Mouse (Mus musculus): ENCODE measurements around the gene 5730596B20Rik. TPM values are rescaled to one million over a fixed set of nuclear protein-coding genes. Genes with fewer than 3 reads are reported as not detected.

5730596B20Rik gene
- polyA plus RNA-seq, 1 experiment from 2014 or later = 2.8 TPM

DNA sequence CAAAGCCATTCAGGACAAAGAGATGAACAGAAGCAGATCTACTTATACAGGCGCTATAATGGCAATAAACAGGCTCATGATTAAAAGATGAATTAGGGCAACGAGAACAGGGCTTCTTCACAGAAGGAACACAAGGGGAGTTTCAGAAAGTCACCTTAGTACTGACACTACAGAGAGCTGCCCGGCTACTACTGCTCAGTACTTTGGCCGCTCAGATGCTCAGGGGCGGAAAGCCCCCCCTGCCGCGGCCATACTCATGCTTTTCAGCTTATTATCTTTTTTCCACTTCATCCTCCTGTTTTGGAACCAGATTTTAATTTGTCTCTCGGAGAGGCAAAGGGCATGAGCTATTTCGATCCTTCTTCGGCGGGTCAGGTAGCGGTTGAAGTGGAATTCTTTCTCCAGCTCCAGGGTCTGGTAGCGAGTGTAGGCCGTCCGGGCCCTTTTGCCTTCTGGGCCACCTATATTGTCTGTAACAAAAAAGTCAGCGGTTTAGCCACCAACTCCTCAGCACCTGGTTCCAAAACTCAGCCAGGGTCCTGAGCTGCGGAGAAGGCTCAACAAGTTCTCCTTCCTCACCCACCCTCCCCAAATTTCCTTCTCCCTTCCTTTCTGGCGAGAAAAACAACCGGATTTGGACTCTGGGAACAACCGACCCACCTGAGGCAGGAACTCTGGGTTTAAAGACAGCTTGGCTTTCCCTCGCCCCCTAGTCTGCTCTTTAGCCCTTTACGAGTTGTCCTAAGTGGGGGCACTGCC lies 25.2 kb downstream of the 5730596B20Rik start:
- 27% methylated on average over 22 of the region's 22 CpGs for WGBS
- DNase-seq (ENCODE audit: low spot score) (peak; percentile 79), ATAC-seq (replicated peaks; ENCODE audit: low FRiP score, low TSS enrichment, low read depth) (no peak)
- Histone ChIP-seq H3K27ac (ENCODE audit: low read depth) (peak overlapping the region; percentile 81), H3K4me2 (ENCODE audit: low read length) (peak overlapping the region; percentile 78), H3K27me3 (replicated peaks; ENCODE audit: control insufficient read depth, insufficient read depth, low read length) (peaks cover 20% of the 10 kb centered on the region), H3K4me3 (ENCODE audit: low read depth, low read length) (peak overlapping the region; percentile 67), H3K36me3 (ENCODE audit: control insufficient read depth, insufficient read depth, low read length) (peaks cover 11% of the 10 kb centered on the region; the same call in 1 of the 2 replicates), H3K9ac (ENCODE audit: low read length) (peak overlapping the region; percentile 97), H3K4me1 (replicated peaks; ENCODE audit: control insufficient read depth, insufficient read depth, low read length) (peaks cover 49% of the 10 kb centered on the region), H3K9me3 (ENCODE audit: control insufficient read depth, low read length) (no peaks in the 10 kb centered on the region)

DNA sequence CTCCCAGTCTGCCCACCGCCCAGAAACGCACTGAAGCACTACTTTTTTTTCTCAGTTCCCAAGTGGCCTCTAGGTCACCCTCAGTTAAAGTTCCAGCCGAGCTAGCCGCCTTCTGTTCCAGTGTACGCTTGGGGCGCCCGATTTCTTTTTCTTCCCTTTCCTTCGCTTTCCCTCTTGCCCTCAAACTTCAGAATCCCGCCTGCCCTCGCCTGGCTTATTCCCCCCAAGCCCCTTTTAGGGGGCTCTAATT lies 25.7 kb downstream of the 5730596B20Rik start:
- ATAC-seq (replicated peaks; ENCODE audit: low FRiP score, low TSS enrichment, low read depth) = no peak
- Histone ChIP-seq H3K4me3 (ENCODE audit: low read depth, low read length) (peak overlapping the region; percentile 67), H3K9ac (ENCODE audit: low read length) (peak overlapping the region; percentile 97), H3K9me3 (ENCODE audit: control insufficient read depth, low read length) (no peaks in the 10 kb centered on the region), H3K27ac (ENCODE audit: low read depth) (peak overlapping the region; percentile 81), H3K36me3 (ENCODE audit: control insufficient read depth, insufficient read depth, low read length) (peaks cover 11% of the 10 kb centered on the region; the same call in 1 of the 2 replicates), H3K4me1 (replicated peaks; ENCODE audit: control insufficient read depth, insufficient read depth, low read length) (peaks cover 49% of the 10 kb centered on the region), H3K27me3 (replicated peaks; ENCODE audit: control insufficient read depth, insufficient read depth, low read length) (peaks cover 21% of the 10 kb centered on the region), H3K4me2 (ENCODE audit: low read length) (peak overlapping the region; percentile 78)
- DNase-seq (ENCODE audit: low spot score) = peak; percentile 72
- WGBS = 18% methylated on average over 10 of the region's 10 CpGs

DNA sequence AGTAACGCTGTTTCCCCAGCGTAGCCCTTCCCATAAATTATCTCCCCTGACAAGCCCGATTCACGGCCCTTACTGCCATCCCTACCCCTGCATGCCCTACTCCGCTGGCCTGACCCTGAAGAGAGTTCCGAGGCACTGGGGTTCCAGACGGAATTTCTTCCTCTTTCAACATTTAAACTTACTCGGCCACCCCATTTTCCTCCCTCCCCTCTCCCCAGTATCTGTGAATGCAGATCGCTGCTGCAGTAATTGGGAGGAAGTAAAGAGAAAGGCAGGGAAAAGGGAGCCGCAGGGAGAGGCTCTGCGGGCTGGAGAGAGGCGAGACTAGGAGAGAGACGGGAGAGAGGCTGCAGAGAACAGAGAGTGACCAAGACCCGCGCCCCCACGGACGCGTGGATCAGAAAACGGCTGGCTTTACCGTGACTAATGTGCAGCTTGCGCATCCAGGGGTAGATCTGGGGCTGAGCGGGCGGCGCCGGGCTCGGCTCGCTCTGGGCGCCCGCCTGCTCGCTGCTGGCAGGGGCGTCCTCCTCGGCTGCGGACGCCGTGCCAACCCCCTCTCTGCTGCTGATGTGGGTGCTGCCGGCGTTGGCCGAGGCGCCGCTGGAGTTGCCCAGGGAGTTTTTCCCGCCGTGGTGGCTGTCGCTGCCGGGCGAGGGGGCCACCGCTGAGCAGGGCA lies 26.2 kb downstream of the 5730596B20Rik start:
- Histone ChIP-seq H3K27me3 (replicated peaks; ENCODE audit: control insufficient read depth, insufficient read depth, low read length) (peaks cover 24% of the 10 kb centered on the region), H3K4me3 (ENCODE audit: low read depth, low read length) (peak overlapping the region; percentile 67), H3K4me1 (replicated peaks; ENCODE audit: control insufficient read depth, insufficient read depth, low read length) (peaks cover 48% of the 10 kb centered on the region), H3K4me2 (ENCODE audit: low read length) (peak overlapping the region; percentile 78), H3K9ac (ENCODE audit: low read length) (peak overlapping the region; percentile 97), H3K27ac (ENCODE audit: low read depth) (peak overlapping the region; percentile 81), H3K36me3 (ENCODE audit: control insufficient read depth, insufficient read depth, low read length) (peaks cover 11% of the 10 kb centered on the region; the same call in 1 of the 2 replicates), H3K9me3 (ENCODE audit: control insufficient read depth, low read length) (no peaks in the 10 kb centered on the region)
- ATAC-seq (replicated peaks; ENCODE audit: low FRiP score, low TSS enrichment, low read depth) (0 out of 2 replicates have a peak, but pooled peaks have one; percentile 7), DNase-seq (ENCODE audit: low spot score) (peak; percentile 83)
- 2% methylated on average over 46 of the region's 46 CpGs for WGBS

DNA sequence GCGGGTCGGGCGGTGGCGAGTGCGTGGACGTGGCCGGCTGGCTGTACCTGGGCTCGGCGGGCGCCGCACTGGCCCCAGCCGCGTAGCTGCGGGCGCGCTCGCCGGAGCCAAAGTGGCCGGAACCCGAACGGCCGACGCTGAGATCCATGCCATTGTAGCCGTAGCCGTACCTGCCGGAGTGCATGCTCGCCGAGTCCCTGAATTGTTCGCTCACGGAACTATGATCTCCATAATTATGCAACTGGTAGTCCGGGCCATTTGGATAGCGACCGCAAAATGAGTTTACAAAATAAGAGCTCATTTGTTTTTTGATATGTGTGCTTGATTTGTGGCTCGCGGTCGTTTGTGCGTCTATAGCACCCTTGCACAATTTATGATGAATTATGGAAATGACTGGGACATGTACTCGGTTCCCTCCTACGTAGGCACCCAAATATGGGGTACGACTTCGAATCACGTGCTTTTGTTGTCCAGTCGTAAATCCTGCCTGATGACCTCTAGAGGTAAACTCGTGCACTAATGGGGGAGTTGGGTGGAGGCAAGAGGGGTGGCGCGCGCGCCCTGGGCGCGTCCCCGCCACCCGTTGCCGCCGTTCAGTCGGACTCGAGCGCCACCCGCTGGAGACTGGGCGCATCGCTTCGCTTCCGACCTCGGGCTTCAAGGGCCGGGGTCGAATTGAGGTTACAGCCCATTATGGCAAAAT lies 26.9 kb downstream of the 5730596B20Rik start, which contains the start of gene Hoxa5:
Gene Hoxa5, minus strand, starts transcription at position 538 of the 703 bp plus-strand sequence.
- Histone ChIP-seq H3K4me1 (replicated peaks; ENCODE audit: control insufficient read depth, insufficient read depth, low read length) (peaks cover 49% of the 10 kb centered on the region), H3K36me3 (ENCODE audit: control insufficient read depth, insufficient read depth, low read length) (peaks cover 11% of the 10 kb centered on the region; the same call in 1 of the 2 replicates), H3K9me3 (ENCODE audit: control insufficient read depth, low read length) (no peaks in the 10 kb centered on the region), H3K27ac (ENCODE audit: low read depth) (peak within 1 kb of the TSS; percentile 81), H3K27me3 (replicated peaks; ENCODE audit: control insufficient read depth, insufficient read depth, low read length) (peaks cover 27% of the 10 kb centered on the region), H3K9ac (ENCODE audit: low read length) (peak within 1 kb of the TSS; percentile 97), H3K4me3 (ENCODE audit: low read depth, low read length) (peak within 1 kb of the TSS; percentile 67), H3K4me2 (ENCODE audit: low read length) (peak within 1 kb of the TSS; percentile 78)
- whole genome bisulfite sequencing = 1% methylated on average over 65 of the region's 65 CpGs
- ATAC-seq (replicated peaks; ENCODE audit: low FRiP score, low TSS enrichment, low read depth) = peak; percentile 73; the same call in 1 of the 2 replicates
- peak; percentile 97 for DNase-seq (ENCODE audit: low spot score)

DNA sequence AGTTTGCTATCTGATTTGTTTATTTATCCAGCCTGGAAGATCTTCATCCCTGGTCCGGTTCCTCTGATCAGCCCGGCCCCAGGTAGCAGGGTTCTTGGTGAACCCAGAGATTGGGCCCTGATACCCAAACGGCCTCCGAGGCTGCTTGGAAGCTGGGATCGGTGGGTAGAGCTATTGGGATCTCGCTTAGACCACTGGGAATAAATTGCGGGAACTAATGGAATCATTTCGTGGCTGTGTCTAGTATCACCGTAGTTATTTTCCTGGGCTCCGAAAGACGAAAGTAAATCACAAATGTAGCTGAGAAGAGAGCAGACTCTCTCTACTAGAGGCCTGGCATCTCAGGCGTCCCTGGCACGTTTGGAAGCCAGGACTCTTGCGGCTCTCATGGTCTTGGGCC lies 27.9 kb downstream of the 5730596B20Rik start:
- peak overlapping the region; percentile 49 for H3K9ac ChIP-seq (ENCODE audit: low read length)
- peak overlapping the region; percentile 67 for H3K4me3 ChIP-seq (ENCODE audit: low read depth, low read length)
- peaks cover 11% of the 10 kb centered on the region; the same call in 1 of the 2 replicates for H3K36me3 ChIP-seq (ENCODE audit: control insufficient read depth, insufficient read depth, low read length)
- ATAC-seq (replicated peaks; ENCODE audit: low FRiP score, low TSS enrichment, low read depth) (no peak), DNase-seq (ENCODE audit: low spot score) (no peak)
- H3K4me2 ChIP-seq (ENCODE audit: low read length) = peak overlapping the region; percentile 78
- H3K9me3 ChIP-seq (ENCODE audit: control insufficient read depth, low read length) = no peaks in the 10 kb centered on the region
- H3K27ac ChIP-seq (ENCODE audit: low read depth) = peak overlapping the region; percentile 66
- H3K4me1 ChIP-seq (replicated peaks; ENCODE audit: control insufficient read depth, insufficient read depth, low read length) = peaks cover 46% of the 10 kb centered on the region
- H3K27me3 ChIP-seq (replicated peaks; ENCODE audit: control insufficient read depth, insufficient read depth, low read length) = peaks cover 33% of the 10 kb centered on the region
- 20% methylated on average over 14 of the region's 14 CpGs for WGBS

DNA sequence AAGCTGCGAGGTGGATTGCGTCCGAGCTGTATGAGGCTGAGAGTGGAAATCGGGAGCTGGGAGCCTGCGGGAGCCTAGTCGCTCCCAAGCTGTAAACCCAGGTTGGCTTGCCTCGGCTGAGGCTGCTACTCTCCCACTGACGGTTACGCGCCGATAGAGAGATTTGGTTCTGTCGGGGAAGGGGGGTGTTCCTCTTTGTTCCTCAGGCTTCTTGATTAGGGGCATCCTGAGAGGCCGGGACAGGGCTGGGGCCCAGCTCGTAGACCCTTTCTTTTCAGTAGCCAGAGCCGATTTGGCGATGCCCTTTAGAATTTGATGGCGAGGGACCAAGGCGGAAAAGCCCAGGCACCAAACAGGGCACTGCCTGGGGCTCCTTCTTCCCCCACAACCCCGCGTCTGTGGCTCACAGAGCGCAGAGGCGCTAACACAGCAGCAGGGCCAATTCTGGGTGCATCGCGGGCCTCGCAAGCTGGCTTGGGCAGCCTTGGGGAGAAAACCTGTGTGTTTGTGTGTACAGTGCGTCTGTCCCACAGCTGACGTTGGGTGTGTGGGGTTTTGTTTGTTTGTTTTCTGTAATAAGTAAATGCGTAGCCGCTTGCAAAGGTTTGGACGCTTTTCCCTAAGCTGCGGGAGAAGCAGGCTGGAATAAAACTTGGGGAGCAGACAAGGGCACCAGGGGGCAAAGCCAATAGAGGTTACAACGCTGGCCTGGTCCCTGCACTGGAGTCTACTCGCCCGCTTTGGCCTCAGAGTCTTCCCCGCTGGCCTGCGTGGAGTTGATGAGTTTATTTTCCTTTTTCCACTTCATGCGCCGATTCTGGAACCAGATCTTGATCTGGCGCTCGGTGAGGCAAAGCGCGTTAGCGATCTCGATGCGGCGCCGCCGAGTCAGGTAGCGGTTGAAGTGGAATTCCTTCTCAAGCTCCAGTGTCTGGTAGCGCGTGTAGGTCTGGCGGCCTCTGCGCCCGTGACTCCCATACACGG lies 28.6 kb downstream of the 5730596B20Rik start:
- peaks cover 40% of the 10 kb centered on the region for H3K4me1 ChIP-seq (replicated peaks; ENCODE audit: control insufficient read depth, insufficient read depth, low read length)
- WGBS = 20% methylated on average over 55 of the region's 55 CpGs
- peak overlapping the region; percentile 67 for H3K4me3 ChIP-seq (ENCODE audit: low read depth, low read length)
- peaks cover 39% of the 10 kb centered on the region for H3K27me3 ChIP-seq (replicated peaks; ENCODE audit: control insufficient read depth, insufficient read depth, low read length)
- no peaks in the 10 kb centered on the region for H3K9me3 ChIP-seq (ENCODE audit: control insufficient read depth, low read length)
- peak overlapping the region; percentile 49 for H3K9ac ChIP-seq (ENCODE audit: low read length)
- ATAC-seq (replicated peaks; ENCODE audit: low FRiP score, low TSS enrichment, low read depth) = no peak
- H3K4me2 ChIP-seq (ENCODE audit: low read length) = peak overlapping the region; percentile 78
- H3K36me3 ChIP-seq (ENCODE audit: control insufficient read depth, insufficient read depth, low read length) = peaks cover 11% of the 10 kb centered on the region; the same call in 1 of the 2 replicates
- peak overlapping the region; percentile 66 for H3K27ac ChIP-seq (ENCODE audit: low read depth)
- peak; percentile 81 for DNase-seq (ENCODE audit: low spot score)

DNA sequence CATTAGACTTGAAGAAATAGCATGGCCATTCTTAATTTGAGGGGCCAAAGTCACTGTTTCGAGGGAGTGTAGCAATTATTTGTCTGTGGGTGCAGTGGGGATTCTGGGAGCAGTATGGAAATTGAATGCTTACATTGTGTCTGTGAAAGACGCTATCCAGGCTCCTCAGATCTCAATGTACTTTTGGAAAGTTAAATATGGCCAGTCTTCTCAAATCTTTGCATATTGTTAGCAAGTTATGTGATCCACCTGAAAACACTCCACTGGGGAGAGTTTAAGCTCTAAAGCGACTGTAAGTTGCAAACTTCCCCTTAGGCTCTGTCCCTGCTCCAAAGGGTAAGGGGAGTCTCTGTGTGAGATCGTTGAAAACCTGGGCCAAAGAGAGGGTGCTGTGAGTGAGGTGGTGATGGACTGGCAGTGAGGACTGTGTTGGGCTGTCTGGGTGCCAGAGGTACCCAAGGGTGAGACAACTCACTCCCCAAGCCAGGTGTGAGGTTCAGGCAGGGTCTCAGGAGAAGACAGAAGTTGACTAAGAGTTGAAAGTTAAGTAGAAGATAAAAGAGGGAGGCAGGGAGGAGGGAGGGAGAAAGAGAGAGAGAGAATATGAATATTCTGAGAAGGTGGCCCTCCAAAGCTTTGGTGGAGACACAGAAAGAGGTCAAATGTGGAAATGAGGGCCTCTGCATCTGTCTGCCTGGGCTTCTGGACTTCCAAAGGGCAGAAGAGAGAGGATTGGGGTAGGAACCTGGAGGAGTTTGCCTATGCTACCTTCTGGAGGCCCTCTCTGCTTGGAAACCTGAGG lies 29.8 kb downstream of the 5730596B20Rik start:
- H3K27me3 ChIP-seq (replicated peaks; ENCODE audit: control insufficient read depth, insufficient read depth, low read length) = peaks cover 49% of the 10 kb centered on the region
- peak overlapping the region; percentile 66; the same call in 1 of the 2 replicates for H3K27ac ChIP-seq (ENCODE audit: low read depth)
- 0 out of 2 replicates have a peak, but pooled peaks cover 4% of the 10 kb centered on the region for H3K36me3 ChIP-seq (ENCODE audit: control insufficient read depth, insufficient read depth, low read length)
- H3K4me1 ChIP-seq (replicated peaks; ENCODE audit: control insufficient read depth, insufficient read depth, low read length) = peaks cover 35% of the 10 kb centered on the region
- 26% methylated on average over 4 of the region's 4 CpGs for WGBS
- H3K4me3 ChIP-seq (ENCODE audit: low read depth, low read length) = peak overlapping the region; percentile 67; the same call in 1 of the 2 replicates
- ATAC-seq (replicated peaks; ENCODE audit: low FRiP score, low TSS enrichment, low read depth) (no peak), DNase-seq (ENCODE audit: low spot score) (no peak)
- no peaks in the 10 kb centered on the region for H3K9me3 ChIP-seq (ENCODE audit: control insufficient read depth, low read length)
- peak overlapping the region; percentile 49 for H3K9ac ChIP-seq (ENCODE audit: low read length)
- peak overlapping the region; percentile 78 for H3K4me2 ChIP-seq (ENCODE audit: low read length)

Measured in intestine, embryonic 14.5 days (tissue).